Mouse (Mus musculus): ENCODE data around the gene Tnfaip2. TPM values are rescaled to one million over a fixed set of nuclear protein-coding genes. Genes with fewer than 3 reads are reported as not detected.

Gene Tnfaip2
- polyA plus RNA-seq (2017; shearing (Covaris generic)), result 1 to 10 TPM in 1 of 2 experiments, not detected in 1; 2.9 TPM

DNA sequence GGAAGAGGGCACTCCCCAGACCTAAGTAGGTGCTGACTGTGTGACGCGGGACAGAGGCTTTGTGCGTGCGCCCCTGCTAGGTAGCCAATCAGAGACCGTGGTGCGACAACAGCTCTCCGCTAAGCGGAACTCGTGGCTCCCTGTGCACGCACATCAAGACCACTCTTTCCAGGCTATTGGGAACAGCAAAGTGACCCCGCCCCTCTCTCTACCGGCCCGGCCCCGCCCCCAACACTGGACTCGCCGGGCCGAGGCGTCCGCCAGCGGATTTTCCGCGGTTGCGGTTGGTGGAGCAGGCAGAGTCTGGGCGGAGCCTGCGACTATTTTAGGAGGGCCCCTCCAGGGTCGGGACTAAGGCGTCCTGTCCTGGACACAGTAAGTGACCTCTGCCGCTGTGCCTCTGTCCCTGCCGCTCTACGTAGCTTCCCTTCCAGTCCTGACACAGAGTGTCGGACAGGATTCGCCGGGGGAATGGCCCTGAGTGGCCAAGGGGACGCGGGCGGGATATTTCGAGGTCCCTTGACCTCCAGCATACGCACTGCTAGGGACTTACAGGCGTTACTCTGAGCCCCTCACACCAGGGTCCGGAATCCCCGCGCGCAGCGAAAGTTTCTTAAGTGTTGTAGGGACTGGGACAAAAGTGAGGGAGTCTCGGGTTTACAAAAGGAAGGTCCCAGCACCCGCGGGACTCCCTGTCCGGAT is at the start of gene Tnfaip2:
TSS of gene Tnfaip2 (plus strand) at position 161 of the 702 bp plus-strand sequence.

DNA sequence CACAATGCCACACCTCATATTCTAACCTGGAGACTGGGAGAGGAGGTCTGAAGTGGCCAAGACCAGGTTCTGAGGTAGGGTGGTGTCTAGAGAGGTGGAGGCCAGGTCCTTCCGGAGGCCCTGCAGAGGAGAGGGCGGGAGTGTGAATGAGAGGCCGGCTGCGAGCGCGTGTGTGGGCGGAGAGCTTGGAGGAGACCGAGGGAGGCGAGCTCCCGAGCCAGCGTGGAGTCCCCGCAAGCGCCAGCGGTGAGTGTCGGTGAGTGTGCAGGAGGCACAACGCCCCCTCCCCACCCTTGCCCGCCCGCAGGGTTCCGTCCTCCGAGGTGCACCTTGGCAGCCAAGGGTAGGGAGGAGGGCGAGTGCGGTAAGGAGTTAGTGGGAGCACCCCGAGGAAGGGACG is 35.6 kb upstream of the Tnfaip2 start, which contains the start of gene Lbhd2:
TSS of gene Lbhd2 (plus strand) at position 188 of the 400 bp plus-strand sequence.

DNA sequence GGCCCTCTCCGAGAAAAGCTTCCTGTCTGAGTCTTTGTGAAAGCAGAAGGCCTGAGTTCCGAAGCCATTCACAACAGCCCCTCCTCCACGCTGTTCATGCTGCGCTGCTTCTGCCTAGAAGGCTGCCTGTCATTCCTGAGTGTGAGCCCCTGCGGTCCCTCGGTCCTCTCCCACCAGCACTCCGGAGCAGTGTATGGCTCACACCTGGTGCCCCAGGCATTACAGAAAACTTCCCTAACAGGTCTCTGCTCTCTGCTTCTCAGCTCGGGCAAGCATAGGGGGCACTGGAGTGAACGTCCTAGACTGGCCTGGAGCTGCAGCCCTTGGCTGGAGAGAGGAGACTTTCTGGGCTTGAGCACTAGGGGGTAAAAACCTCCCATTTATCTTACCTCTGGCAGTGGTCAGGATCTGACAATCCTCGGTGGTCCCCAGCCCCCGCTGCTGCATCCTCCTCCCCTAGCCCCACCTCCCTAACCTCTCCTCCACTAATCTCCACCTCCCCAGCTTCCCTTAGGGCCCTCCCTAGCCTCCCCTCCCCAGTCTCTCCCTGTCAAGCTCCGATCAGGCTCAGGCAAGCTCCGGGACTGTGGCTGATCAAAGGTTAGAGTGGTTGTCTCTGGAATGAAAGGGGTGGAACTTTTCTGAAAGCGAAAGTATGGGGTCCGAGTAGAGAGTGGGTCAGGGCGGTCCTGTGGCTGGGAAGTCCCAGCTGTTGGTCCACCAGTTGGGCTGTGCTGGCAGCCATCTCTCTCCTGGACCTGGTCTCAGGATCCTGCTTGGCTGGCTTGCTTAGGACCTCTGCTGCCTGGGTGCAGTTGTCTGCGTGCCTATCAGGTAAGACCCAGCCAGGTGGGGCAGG is 25.1 kb upstream of the Tnfaip2 start, which contains the start of gene Exoc3l4:
TSS of gene Exoc3l4 (plus strand) at position 97 of the 859 bp plus-strand sequence.

DNA sequence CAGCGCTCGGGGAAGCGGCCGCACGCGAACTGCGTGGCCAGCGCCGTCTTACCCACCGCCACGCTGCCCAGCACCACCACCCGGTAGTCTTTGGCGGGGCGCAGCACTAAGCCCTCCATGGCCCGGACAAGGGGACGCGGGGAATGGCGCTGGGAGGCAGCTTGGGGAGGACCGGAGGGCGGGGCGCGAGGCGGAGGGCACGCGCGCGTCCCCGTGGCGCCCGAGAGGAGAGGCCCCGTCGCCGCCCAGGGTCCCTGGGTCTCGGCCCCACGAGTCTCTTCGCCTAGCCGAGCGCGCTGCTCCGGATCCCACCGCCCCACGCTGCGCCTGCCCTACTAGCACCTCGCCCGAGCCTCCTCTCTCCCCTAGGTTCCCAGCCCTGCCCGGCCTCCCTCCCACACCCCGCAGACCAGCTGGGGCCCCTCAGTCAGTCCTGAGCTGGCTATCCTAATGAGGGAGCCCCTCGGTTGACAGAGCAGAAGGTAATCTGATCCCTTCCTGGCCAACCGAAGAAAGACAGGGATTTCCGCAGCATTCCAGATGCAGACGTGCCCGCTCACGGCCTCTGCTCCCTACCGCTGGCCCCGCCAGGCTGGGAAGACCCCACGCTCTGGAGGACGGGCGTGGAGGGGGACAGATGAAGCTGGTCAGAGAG is 43.5 kb downstream of the Tnfaip2 start, which contains the start of gene Gm266:
TSS of gene Gm266 (minus strand) at position 172 of the 655 bp plus-strand sequence.

Other genes with a start within 250 kb of the Tnfaip2 start
- not detected for gene Amn, start 171.4 kb upstream of the Tnfaip2 start, polyA plus RNA-seq (2017; shearing (Covaris generic))
- 1 to 10 TPM in 1 of 2 experiments, under 1 TPM in 1; 0.80 to 1.4 TPM for gene Cdc42bpb, start 64.8 kb upstream of the Tnfaip2 start, polyA plus RNA-seq (2017; shearing (Covaris generic))
- not detected for gene Lbhd2, start 35.7 kb upstream of the Tnfaip2 start, polyA plus RNA-seq (2017; shearing (Covaris generic))
- not detected for gene Exoc3l4, start 25.5 kb upstream of the Tnfaip2 start, polyA plus RNA-seq (2017; shearing (Covaris generic))
- not detected for gene Gm266, start 43.4 kb downstream of the Tnfaip2 start, polyA plus RNA-seq (2017; shearing (Covaris generic))
- gene Eif5, start 95.5 kb downstream of the Tnfaip2 start, polyA plus RNA-seq (2017; shearing (Covaris generic)), result 100 to 1,000 TPM; 554 to 714 TPM
- gene Mark3, start 132.1 kb downstream of the Tnfaip2 start, polyA plus RNA-seq (2017; shearing (Covaris generic)), result 100 to 1,000 TPM; 103 to 130 TPM
- gene Ckb, start 229.9 kb downstream of the Tnfaip2 start, polyA plus RNA-seq (2017; shearing (Covaris generic)), result 10 to 100 TPM; 22.8 to 23.9 TPM
- 10 to 100 TPM; 15.8 to 20.3 TPM for gene Trmt61a, start 235.6 kb downstream of the Tnfaip2 start, polyA plus RNA-seq (2017; shearing (Covaris generic))

Data from inflammation-experienced regulatory T-cells (primary cell).